Mouse (Mus musculus): ENCODE results near the gene Tifa. TPM values are rescaled to one million over a fixed set of nuclear protein-coding genes. Genes with fewer than 3 reads are reported as not detected.

Gene Tifa
- polyA plus RNA-seq, 1 experiment = 7.7 TPM

DNA sequence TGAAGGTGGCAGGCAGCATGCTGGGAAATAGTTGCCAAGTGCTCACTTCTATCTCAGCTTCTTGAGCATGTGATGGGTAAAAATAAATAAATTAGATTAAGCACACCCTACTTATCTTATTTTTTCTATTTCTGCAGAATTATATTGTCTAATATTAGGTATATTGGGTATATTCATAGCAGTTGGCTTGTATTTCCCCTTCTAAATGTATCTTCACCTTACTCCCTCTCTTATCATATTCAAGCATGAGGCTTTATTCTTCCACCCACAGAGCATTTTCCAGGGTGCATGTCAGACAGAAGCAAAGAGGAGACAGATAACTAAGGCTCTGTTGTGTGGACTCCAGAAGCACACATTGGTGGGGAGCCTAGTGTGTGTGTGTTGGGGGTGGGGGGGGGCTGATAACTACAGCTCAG, 31.7 kb upstream of the Tifa start:
- Histone ChIP-seq H3K4me3 (ENCODE audit: insufficient read depth, low read length) (no peak overlapping the region), H3K27ac (ENCODE audit: insufficient read depth, low read length) (no peak overlapping the region), H3K4me1 (ENCODE audit: control insufficient read depth, insufficient read depth, low read length) (no peaks in the 10 kb centered on the region)
- TF ChIP-seq CTCF (IDR thresholded peaks at IDR 0.05; ENCODE audit: extremely low read depth, insufficient read depth, low read length) = no peak
- no peak for TF ChIP-seq POLR2A (IDR thresholded peaks at IDR 0.05; ENCODE audit: extremely low read depth, insufficient read depth, low read length)

DNA sequence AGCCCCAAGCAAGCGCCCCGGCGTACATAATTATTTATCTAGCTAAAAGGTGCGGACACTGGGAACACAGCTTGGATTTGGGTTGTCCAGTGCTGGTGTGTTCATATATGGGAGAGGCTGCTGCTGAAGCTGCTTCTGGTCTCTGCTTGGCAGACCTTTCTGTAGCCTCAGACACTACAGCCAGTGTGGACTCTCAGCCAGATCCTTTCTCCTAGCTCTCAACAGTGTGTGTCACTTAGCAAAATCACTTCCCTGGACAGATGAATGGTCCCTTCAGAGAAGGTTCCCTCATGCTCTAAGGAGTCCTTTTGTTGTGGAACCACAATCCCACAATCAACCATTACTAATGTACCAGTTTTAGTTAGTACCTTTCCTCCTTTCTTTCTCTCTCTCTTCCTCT, 30.8 kb upstream of the Tifa start:
- Histone ChIP-seq H3K4me1 (ENCODE audit: control insufficient read depth, insufficient read depth, low read length) (no peaks in the 10 kb centered on the region), H3K27ac (ENCODE audit: insufficient read depth, low read length) (no peak overlapping the region)
- no peak for TF ChIP-seq CTCF (IDR thresholded peaks at IDR 0.05; ENCODE audit: extremely low read depth, insufficient read depth, low read length)

DNA sequence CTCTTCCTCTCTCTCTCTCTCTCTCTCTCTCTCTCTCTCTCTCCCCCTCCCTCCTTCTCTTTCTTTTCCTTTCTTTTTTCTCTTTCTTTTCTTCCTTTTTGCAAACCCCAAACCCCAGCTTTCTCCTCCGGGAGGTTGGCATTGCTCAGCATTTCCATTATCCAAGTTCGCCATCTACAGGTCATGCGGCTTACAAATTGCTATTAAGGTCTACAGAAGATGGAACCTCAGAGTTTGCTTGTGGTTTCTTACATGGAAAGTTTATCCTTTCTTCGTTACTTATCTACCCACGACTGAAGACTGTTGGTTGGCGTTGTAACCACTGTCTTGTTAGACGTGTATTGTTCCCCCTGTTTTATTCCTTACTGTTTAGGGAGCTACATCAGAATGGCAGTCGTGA, 30.4 kb upstream of the Tifa start:
- TF ChIP-seq POLR2A (IDR thresholded peaks at IDR 0.05; ENCODE audit: extremely low read depth, insufficient read depth, low read length) (no peak), CTCF (IDR thresholded peaks at IDR 0.05; ENCODE audit: extremely low read depth, insufficient read depth, low read length) (peak; percentile 68)
- Histone ChIP-seq H3K4me1 (ENCODE audit: control insufficient read depth, insufficient read depth, low read length) (no peaks in the 10 kb centered on the region), H3K27ac (ENCODE audit: insufficient read depth, low read length) (no peak overlapping the region), H3K4me3 (ENCODE audit: insufficient read depth, low read length) (no peak overlapping the region)

More for the DNA sequence above, 30.8 kb upstream of the Tifa start:
- no peak overlapping the region for H3K4me3 ChIP-seq (ENCODE audit: insufficient read depth, low read length)

DNA sequence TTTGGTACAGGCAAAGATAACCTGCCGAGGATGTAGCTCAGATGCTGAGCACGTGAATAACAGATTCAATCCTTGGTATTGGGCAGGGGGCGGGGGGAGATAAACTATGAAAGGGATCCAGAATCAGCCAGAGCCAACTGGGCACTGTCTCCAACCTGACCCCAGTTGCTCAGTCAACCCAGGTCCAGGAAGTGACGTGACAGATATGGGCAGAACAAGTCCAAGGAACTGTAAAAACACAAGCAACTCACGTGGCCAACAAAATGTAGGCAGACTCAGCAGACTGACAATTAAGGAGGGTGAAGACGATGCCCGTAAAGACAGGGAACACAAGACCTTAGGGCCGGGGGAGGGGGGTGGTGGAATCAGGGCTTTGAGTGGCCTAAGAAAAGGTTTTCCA, 27.2 kb upstream of the Tifa start:
- H3K4me3 ChIP-seq (ENCODE audit: insufficient read depth, low read length) = no peak overlapping the region
- no peak overlapping the region for H3K27ac ChIP-seq (ENCODE audit: insufficient read depth, low read length)
- no peaks in the 10 kb centered on the region for H3K4me1 ChIP-seq (ENCODE audit: control insufficient read depth, insufficient read depth, low read length)
- TF ChIP-seq POLR2A (IDR thresholded peaks at IDR 0.05; ENCODE audit: extremely low read depth, insufficient read depth, low read length) = no peak
- no peak for TF ChIP-seq CTCF (IDR thresholded peaks at IDR 0.05; ENCODE audit: extremely low read depth, insufficient read depth, low read length)

DNA sequence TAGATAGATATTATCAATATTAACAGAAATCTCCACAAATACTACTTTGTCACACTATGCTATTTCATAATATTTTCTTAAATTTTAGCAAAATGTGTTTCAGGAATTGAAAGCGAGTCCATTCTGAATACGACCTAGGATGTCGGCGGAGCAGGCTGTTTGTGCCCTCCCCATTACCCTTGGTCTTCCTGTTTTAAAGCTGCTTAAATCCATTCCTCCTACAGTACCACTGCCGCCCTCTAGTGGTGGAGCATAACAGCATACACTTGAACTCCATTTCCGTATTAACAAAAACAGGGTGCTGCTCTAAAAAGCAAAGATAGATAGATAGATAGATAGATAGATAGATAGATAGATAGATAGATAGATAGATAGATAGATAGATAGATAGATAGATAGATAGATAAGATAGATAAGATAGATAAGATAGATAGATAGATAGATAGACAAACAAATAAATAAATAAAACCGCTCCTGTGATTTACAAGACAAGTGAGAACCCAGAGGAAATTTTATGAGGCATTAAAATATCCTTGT, 26.5 kb upstream of the Tifa start:
- no peak overlapping the region; the same call in 1 of the 2 replicates for H3K4me3 ChIP-seq (ENCODE audit: insufficient read depth, low read length)
- H3K4me1 ChIP-seq (ENCODE audit: control insufficient read depth, insufficient read depth, low read length) = no peaks in the 10 kb centered on the region
- H3K27ac ChIP-seq (ENCODE audit: insufficient read depth, low read length) = no peak overlapping the region
- peak; percentile 69 for TF ChIP-seq CTCF (IDR thresholded peaks at IDR 0.05; ENCODE audit: extremely low read depth, insufficient read depth, low read length)
- no peak for TF ChIP-seq POLR2A (IDR thresholded peaks at IDR 0.05; ENCODE audit: extremely low read depth, insufficient read depth, low read length)

DNA sequence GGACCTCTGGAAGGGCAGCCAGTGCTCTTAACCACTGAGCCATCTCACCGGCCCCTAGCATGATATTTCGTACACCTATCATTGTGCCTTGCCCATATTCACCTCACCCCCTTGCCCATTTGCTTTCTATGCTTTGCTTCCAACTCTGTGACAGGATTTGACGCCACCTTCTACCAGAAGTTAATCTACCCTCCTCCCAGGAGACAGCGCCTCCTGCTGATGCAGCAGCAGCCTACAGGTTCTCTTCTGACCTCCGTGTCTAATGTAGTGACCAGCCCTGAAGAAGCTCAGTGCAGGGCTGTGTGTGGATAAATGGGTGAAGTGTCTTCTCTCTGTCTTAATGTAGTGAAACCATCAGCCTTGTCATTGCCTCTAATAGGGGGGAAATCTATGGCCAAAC, 25.1 kb upstream of the Tifa start:
- Histone ChIP-seq H3K27ac (ENCODE audit: insufficient read depth, low read length) (no peak overlapping the region), H3K4me3 (ENCODE audit: insufficient read depth, low read length) (no peak overlapping the region), H3K4me1 (ENCODE audit: control insufficient read depth, insufficient read depth, low read length) (no peaks in the 10 kb centered on the region)
- TF ChIP-seq CTCF (IDR thresholded peaks at IDR 0.05; ENCODE audit: extremely low read depth, insufficient read depth, low read length) (no peak), POLR2A (IDR thresholded peaks at IDR 0.05; ENCODE audit: extremely low read depth, insufficient read depth, low read length) (no peak)

DNA sequence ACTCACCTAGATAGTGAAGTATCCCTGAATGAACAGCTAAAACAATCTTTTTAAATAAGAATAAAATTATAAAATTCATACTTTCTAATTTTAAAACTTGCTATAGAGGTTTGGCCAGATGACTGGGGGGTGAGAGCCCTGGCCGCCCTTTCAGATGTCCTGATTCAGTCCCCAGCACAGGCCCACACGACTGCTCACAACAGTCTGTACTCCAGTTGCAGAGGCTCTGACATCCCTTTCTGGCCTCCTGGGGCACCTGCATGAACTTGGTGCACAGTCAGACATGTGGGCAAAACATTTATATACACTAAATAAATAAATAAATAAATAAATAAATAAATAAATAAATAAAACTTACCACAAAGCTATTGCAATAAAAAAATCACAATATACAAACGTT, 23.6 kb upstream of the Tifa start:
- no peaks in the 10 kb centered on the region for H3K4me1 ChIP-seq (ENCODE audit: control insufficient read depth, insufficient read depth, low read length)
- TF ChIP-seq POLR2A (IDR thresholded peaks at IDR 0.05; ENCODE audit: extremely low read depth, insufficient read depth, low read length) = no peak
- no peak for TF ChIP-seq CTCF (IDR thresholded peaks at IDR 0.05; ENCODE audit: extremely low read depth, insufficient read depth, low read length)
- H3K27ac ChIP-seq (ENCODE audit: insufficient read depth, low read length) = no peak overlapping the region
- H3K4me3 ChIP-seq (ENCODE audit: insufficient read depth, low read length) = no peak overlapping the region

DNA sequence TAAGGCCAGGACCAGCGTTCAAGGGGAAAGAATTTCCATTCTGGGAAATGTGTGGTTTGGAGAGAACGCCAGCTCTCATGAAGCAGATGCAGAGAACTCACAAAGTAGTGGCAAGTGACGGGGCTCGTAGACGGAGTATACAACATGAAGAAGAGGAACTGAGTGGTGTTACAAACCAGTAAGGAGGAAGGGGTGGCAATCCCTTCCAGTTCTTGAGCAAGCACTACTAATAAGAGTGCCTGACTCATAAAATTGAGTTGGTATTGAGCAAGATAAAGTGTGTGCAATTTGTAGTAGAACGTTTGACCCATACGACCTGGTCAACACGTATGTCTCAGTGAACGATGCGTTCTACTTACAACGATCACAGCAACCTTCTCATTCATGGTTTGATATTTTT, 20.5 kb upstream of the Tifa start:
- no peaks in the 10 kb centered on the region for H3K4me1 ChIP-seq (ENCODE audit: control insufficient read depth, insufficient read depth, low read length)
- H3K4me3 ChIP-seq (ENCODE audit: insufficient read depth, low read length) = no peak overlapping the region

DNA sequence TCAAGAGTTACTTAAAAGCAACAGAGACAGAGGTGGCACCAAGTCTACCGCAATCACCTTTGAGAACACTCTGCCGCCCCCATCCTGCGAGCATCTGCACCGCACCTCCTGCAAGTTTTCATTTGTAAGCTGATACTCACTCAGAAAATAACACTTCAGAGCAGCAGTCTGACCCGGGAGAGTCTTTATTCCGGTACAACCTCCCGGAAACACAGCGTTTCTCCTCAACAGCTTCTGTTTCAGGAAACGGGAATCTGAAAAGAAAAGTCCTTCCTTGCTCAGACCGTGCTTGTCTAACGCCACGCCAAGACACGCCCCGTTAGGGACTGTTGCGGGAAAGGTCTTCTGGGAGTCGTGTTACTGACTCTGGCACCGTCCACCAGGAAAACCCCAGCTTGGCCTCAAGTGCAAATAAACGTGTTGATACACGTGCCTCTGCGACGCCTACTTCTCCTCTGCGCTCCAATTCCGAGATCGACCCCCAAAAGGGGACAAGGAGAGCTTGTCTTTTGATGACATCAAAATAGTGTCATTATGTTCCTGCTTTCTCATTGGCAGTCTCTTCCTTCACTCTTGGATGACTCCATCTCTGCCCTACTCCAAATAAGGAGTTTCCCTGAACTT, 9.5 kb upstream of the Tifa start, which contains the start of gene Alpk1:
Gene Alpk1 (minus strand): TSS at position 507 of the 624 bp plus-strand sequence.
- H3K27ac ChIP-seq (ENCODE audit: insufficient read depth, low read length) = no peak within 1 kb of the TSS
- no peaks in the 10 kb centered on the region for H3K4me1 ChIP-seq (ENCODE audit: control insufficient read depth, insufficient read depth, low read length)
- TF ChIP-seq CTCF (IDR thresholded peaks at IDR 0.05; ENCODE audit: extremely low read depth, insufficient read depth, low read length) (peak; percentile 20; the same call in 1 of the 2 replicates), POLR2A (IDR thresholded peaks at IDR 0.05; ENCODE audit: extremely low read depth, insufficient read depth, low read length) (no peak)
- H3K4me3 ChIP-seq (ENCODE audit: insufficient read depth, low read length) = peak within 1 kb of the TSS; percentile 64

More for the DNA sequence above, 20.5 kb upstream of the Tifa start:
- H3K27ac ChIP-seq (ENCODE audit: insufficient read depth, low read length) = no peak overlapping the region
- TF ChIP-seq CTCF (IDR thresholded peaks at IDR 0.05; ENCODE audit: extremely low read depth, insufficient read depth, low read length) (no peak), POLR2A (IDR thresholded peaks at IDR 0.05; ENCODE audit: extremely low read depth, insufficient read depth, low read length) (no peak)

DNA sequence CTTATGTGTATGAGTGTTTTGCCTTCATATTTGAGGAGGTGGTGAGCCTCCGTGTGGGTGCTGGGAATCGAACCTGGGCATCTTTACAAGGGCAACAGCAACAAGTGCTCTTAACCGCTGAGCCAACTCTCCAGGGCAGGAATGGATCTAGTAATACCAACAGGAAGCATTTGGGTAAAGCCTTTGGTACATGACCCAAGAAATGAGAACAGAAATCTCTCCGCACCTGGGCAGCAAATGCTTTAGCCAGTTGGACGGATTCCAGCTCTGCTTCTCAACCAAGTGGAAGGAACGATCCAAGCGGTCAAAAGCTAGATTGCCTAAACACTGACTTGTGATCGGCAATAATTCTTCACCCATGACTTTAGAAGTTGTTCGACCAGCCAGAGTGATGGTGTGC, 8.7 kb upstream of the Tifa start:
- no peak for TF ChIP-seq CTCF (IDR thresholded peaks at IDR 0.05; ENCODE audit: extremely low read depth, insufficient read depth, low read length)
- no peak for TF ChIP-seq POLR2A (IDR thresholded peaks at IDR 0.05; ENCODE audit: extremely low read depth, insufficient read depth, low read length)

More for the DNA sequence above, 8.7 kb upstream of the Tifa start:
- Histone ChIP-seq H3K27ac (ENCODE audit: insufficient read depth, low read length) (no peak overlapping the region), H3K4me1 (ENCODE audit: control insufficient read depth, insufficient read depth, low read length) (no peaks in the 10 kb centered on the region), H3K4me3 (ENCODE audit: insufficient read depth, low read length) (no peak overlapping the region)
